Mouse (Mus musculus): ENCODE results near the gene Eid3. TPM values are rescaled to one million over a fixed set of nuclear protein-coding genes. Genes with fewer than 3 reads are reported as not detected.

The Eid3 gene
- polyA plus RNA-seq (2012; ENCODE audit: low replicate concordance), result 0.45 and 0.82 TPM in 2 replicates

GRCm38 (mm10) chr10:82866356-82866755 lies at the start of gene Eid3:
Gene Eid3 (plus strand): TSS chr10:82866626.

GRCm38 (mm10) chr10:82833926-82834325 lies 32.5 kb upstream of the Eid3 start, which contains the start of gene Txnrd1:
Gene Txnrd1 (plus strand): TSS chr10:82833951.

Other genes with a start within 250 kb of the Eid3 start
- gene 1190007I07Rik, start 243.4 kb upstream of the Eid3 start, polyA plus RNA-seq (2012; ENCODE audit: low replicate concordance), result 27.3 and 45.0 TPM in 2 replicates
- 3.6 and 3.7 TPM in 2 replicates for gene Tdg, start 236.8 kb upstream of the Eid3 start, polyA plus RNA-seq (2012; ENCODE audit: low replicate concordance)
- gene Glt8d2, start 176.0 kb upstream of the Eid3 start, polyA plus RNA-seq (2012; ENCODE audit: low replicate concordance), result not detected in 2 replicates
- gene Hcfc2, start 170.5 kb upstream of the Eid3 start, polyA plus RNA-seq (2012; ENCODE audit: low replicate concordance), result 2.7 and 4.4 TPM in 2 replicates
- 16.0 and 28.7 TPM in 2 replicates for gene Nfyb, start 102.5 kb upstream of the Eid3 start, polyA plus RNA-seq (2012; ENCODE audit: low replicate concordance)
- 33.3 and 46.8 TPM in 2 replicates for gene Txnrd1, start 32.7 kb upstream of the Eid3 start, polyA plus RNA-seq (2012; ENCODE audit: low replicate concordance)
- gene Chst11, start 118.9 kb downstream of the Eid3 start, polyA plus RNA-seq (2012; ENCODE audit: low replicate concordance), result 5.5 and 6.9 TPM in 2 replicates